Mouse (Mus musculus) erythroblast, adult 5-6 weeks (primary cell): Measurements from ENCODE around the gene Ddias. TPM values are rescaled to one million over a fixed set of nuclear protein-coding genes. Genes with fewer than 3 reads are reported as not detected.

ENCODE experiments used
- total RNA-seq, 2 experiments: library from RNA; stranded (forward) in 1 of 2; stranded (reverse) in 1 of 2; fragments of 150-400 nt in 1 of 2; fragments of 200-764, 138-1000 nt in 1 of 2; gene quantifications; 2 replicates each; pipeline versions ENCODE4 v1.2.3 to v1.2.4; 2015 to 2017; ENCODE audit warnings: low replicate concordance in 2 of 2

Ddias gene
- total RNA-seq, 2 experiments from 2014 or later = 7.6 to 9.4 TPM

Other genes starting within 250 kb of the Ddias start
- not detected in 2 replicates for gene Ankrd42, start 237.1 kb downstream of the Ddias start, total RNA-seq (2015; ENCODE audit: low replicate concordance)
- gene Ankrd42, start 237.1 kb downstream of the Ddias start, total RNA-seq (2017; ENCODE audit: low replicate concordance) = 0.77 and 0.84 TPM in 2 replicates
- 119 and 186 TPM in 2 replicates for gene Pcf11, start 204.3 kb downstream of the Ddias start, total RNA-seq (2015; ENCODE audit: low replicate concordance)
- gene Pcf11, start 204.3 kb downstream of the Ddias start, total RNA-seq (2017; ENCODE audit: low replicate concordance) = 118 and 141 TPM in 2 replicates
- gene Rab30, start 132.6 kb downstream of the Ddias start, total RNA-seq (2015; ENCODE audit: low replicate concordance) = 30.4 and 43.3 TPM in 2 replicates
- 15.8 and 25.8 TPM in 2 replicates for gene Rab30, start 132.6 kb downstream of the Ddias start, total RNA-seq (2017; ENCODE audit: low replicate concordance)
- 37.5 and 37.6 TPM in 2 replicates for gene Prcp, start 223 bp upstream of the Ddias start, total RNA-seq (2015; ENCODE audit: low replicate concordance)
- 9.6 and 22.8 TPM in 2 replicates for gene Prcp, start 223 bp upstream of the Ddias start, total RNA-seq (2017; ENCODE audit: low replicate concordance)
- not detected in 2 replicates for gene Fam181b, start 205.6 kb upstream of the Ddias start, total RNA-seq (2015; ENCODE audit: low replicate concordance)
- not detected in 2 replicates for gene Fam181b, start 205.6 kb upstream of the Ddias start, total RNA-seq (2017; ENCODE audit: low replicate concordance)